Mouse (Mus musculus) limb, embryonic 14.5 days (tissue): ENCODE data around the gene Plcd3. TPM values are rescaled to one million over a fixed set of nuclear protein-coding genes. Genes with fewer than 3 reads are reported as not detected.
A peak's percentile ranks its signal among the peaks of the same experiment; 100 is the strongest.

Experiments
- ATAC-seq: fragments of 200-750 bp; cut with Nextera tagmentation; 2 replicates; pipeline ENCODE4 v1.8.0; 2017; ENCODE audit warnings: low read depth, moderate number of reproducible peaks, moderate TSS enrichment; ENCODE audit not compliant: low FRiP score
- DNase-seq: peaks from one replicate; pipeline ENCODE4 v3.0.0-alpha.2; 2015; ENCODE audit warnings: low spot score
- H3K27ac ChIP-seq: fragments of 300-500 bp; sonication (generic); replicated peaks from 2 replicates; pipeline ENCODE4 v1.5.1; 2014; ENCODE audit warnings: low read depth, mild to moderate bottlenecking, low read length, moderate library complexity, mixed read lengths
- H3K27me3 ChIP-seq: fragments of 300-500 bp; sonication (generic); 2 replicates; pipeline ENCODE4 v1.6.1; 2014; ENCODE audit warnings: low read length, mixed read lengths; ENCODE audit not compliant: control insufficient read depth, insufficient read depth
- H3K36me3 ChIP-seq: fragments of 300-500 bp; sonication (generic); 2 replicates; pipeline ENCODE4 v1.6.1; 2014; ENCODE audit warnings: mild to moderate bottlenecking, low read length, moderate library complexity, mixed read lengths; ENCODE audit not compliant: control insufficient read depth, insufficient read depth
- H3K4me1 ChIP-seq: fragments of 300-500 bp; sonication (generic); 2 replicates; pipeline ENCODE4 v1.6.1; 2014; ENCODE audit warnings: antibody characterized with exemption, low read length, mixed read lengths; ENCODE audit not compliant: control insufficient read depth, insufficient read depth
- H3K4me2 ChIP-seq: fragments of 300-500 bp; sonication (generic); replicated peaks from 2 replicates; pipeline ENCODE4 v1.6.1; 2014; ENCODE audit warnings: low read depth, mild to moderate bottlenecking, low read length, moderate library complexity; ENCODE audit not compliant: severe bottlenecking
- H3K4me3 ChIP-seq: fragments of 300-500 bp; sonication (generic); replicated peaks from 2 replicates; pipeline ENCODE4 v1.5.1; 2014; ENCODE audit warnings: low read length
- H3K9ac ChIP-seq: fragments of 300-500 bp; sonication (generic); 2 replicates; pipeline ENCODE4 v1.6.1; 2014; ENCODE audit warnings: mild to moderate bottlenecking, low read depth, low read length, moderate library complexity; ENCODE audit not compliant: severe bottlenecking
- H3K9me3 ChIP-seq: fragments of 300-500 bp; sonication (generic); 2 replicates; pipeline ENCODE4 v1.6.1; 2016; ENCODE audit warnings: low read length; ENCODE audit not compliant: control insufficient read depth
- POLR2A ChIP-seq: fragments of 200-500 bp; IDR thresholded peaks from 2 replicates; pipeline ENCODE4 v1.8.0; 2012; ENCODE audit warnings: inconsistent platforms, mild to moderate bottlenecking, moderate library complexity, borderline replicate concordance; ENCODE audit not compliant: insufficient read depth, insufficient read length; ENCODE audit errors: extremely low read depth
- WGBS: fragments of 180-500 bp; shearing (Covaris S2); extraction: QIAGEN DNeasy Blood & Tissue Kit; methylation state at CpG from one replicate; pipeline ENCODE4 v1.1.7; 2014; 5-methylcytosine and 5-hydroxymethylcytosine counted together
- polyA plus RNA-seq, 2 experiments: library from polyadenylated mRNA; depleted of rRNA in 1 of 2; stranded (reverse) in 1 of 2; unstranded in 1 of 2; fragments of >200 nt; fragmentation: Nextera tagmentation in 1 of 2; extraction: Ambion mirVana in 1 of 2; gene quantifications; 2 replicates each; pipeline versions ENCODE4 v1.2.1 to v1.2.3; 2012 to 2014

The Plcd3 gene
- polyA plus RNA-seq, 2 experiments, result 3.8 to 10.3 TPM

DNA sequence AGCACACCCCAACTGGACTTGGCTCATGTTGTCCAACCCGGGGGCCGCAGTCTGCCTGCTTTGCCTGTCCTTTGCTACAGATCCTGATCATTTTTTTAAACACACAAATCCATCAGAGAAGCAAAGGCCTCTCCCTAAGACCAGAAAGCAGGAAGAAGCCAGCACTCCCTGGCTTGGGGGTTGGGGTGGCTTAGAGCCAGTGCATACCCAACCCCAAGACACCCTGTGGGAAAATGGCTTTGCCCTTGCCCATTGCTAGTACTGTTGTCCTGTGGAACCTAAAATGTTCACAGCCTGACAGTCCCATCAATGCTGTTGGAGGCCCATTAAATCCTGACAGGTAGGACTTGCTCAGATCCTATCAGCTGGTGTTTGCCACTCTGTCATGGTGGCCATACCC is 31.7 kb downstream of the Plcd3 start:
- WGBS, result 94% methylated on average over 2 of the region's 2 CpGs

GRCm38 (mm10) chr11:103068884-103069283 is 32.6 kb downstream of the Plcd3 start:
- no peaks in the 10 kb centered on the region for H3K27me3 ChIP-seq
- WGBS, result 91% methylated on average over 11 of the region's 11 CpGs
- no peaks in the 10 kb centered on the region for H3K4me1 ChIP-seq
- H3K27ac ChIP-seq, result no peak overlapping the region
- H3K4me3 ChIP-seq, result no peak overlapping the region
- no peak for TF ChIP-seq POLR2A
- no peaks in the 10 kb centered on the region for H3K9me3 ChIP-seq
- H3K9ac ChIP-seq, result no peak overlapping the region
- DNase-seq, result no peak
- H3K4me2 ChIP-seq, result no peak overlapping the region
- peaks cover 72% of the 10 kb centered on the region for H3K36me3 ChIP-seq
- ATAC-seq, result no peak

More for the DNA sequence above, 31.7 kb downstream of the Plcd3 start:
- ATAC-seq (no peak), DNase-seq (no peak)
- Histone ChIP-seq H3K36me3 (peaks cover 64% of the 10 kb centered on the region), H3K4me3 (no peak overlapping the region), H3K4me1 (no peaks in the 10 kb centered on the region), H3K4me2 (no peak overlapping the region), H3K9me3 (no peaks in the 10 kb centered on the region), H3K27ac (no peak overlapping the region), H3K9ac (no peak overlapping the region), H3K27me3 (no peaks in the 10 kb centered on the region)
- no peak for TF ChIP-seq POLR2A

DNA sequence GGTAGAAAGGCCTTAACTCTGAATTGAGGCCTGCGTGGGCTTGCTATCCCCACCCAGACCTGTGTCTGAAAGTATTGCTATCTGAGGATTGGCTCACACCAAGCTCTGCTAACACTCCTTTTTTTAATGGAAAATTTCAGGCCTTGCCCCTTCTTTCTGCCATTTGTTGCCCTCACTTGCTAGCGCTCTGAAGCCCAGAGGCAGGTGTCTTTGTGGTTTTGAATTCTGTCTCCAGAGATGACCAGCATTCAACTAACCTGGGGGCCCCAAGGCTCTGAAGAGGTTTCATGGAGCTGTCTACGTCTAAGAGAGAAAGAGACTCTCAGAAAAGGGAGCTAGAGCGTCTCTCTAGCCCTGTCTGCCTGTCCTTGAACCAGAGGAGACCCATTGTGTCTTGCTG is 33.2 kb downstream of the Plcd3 start:
- DNase-seq (no peak), ATAC-seq (no peak)
- H3K4me3 ChIP-seq, result no peak overlapping the region
- WGBS, result 89% methylated on average over 4 of the region's 4 CpGs
- H3K36me3 ChIP-seq, result peaks cover 78% of the 10 kb centered on the region
- H3K9me3 ChIP-seq, result no peaks in the 10 kb centered on the region
- no peaks in the 10 kb centered on the region for H3K4me1 ChIP-seq
- H3K27me3 ChIP-seq, result no peaks in the 10 kb centered on the region
- no peak overlapping the region for H3K4me2 ChIP-seq
- no peak overlapping the region for H3K27ac ChIP-seq
- no peak for TF ChIP-seq POLR2A
- no peak overlapping the region for H3K9ac ChIP-seq

- H3K36me3 ChIP-seq, result peaks cover 83% of the 10 kb centered on the region
- no peak overlapping the region for H3K9ac ChIP-seq
- no peak overlapping the region for H3K27ac ChIP-seq
Observed at GRCm38 (mm10) chr11:103067457-103068001, 33.9 kb downstream of the Plcd3 start.

GRCm38 (mm10) chr11:103067051-103067361 is 34.5 kb downstream of the Plcd3 start:
- no peak for TF ChIP-seq POLR2A
- no peak overlapping the region for H3K9ac ChIP-seq
- H3K4me1 ChIP-seq, result no peaks in the 10 kb centered on the region
- no peak overlapping the region for H3K27ac ChIP-seq
- ATAC-seq, result no peak
- H3K36me3 ChIP-seq, result peaks cover 85% of the 10 kb centered on the region
- H3K4me2 ChIP-seq, result no peak overlapping the region
- DNase-seq, result no peak
- no peak overlapping the region for H3K4me3 ChIP-seq
- WGBS, result 89% methylated on average over 6 of the region's 6 CpGs
- H3K9me3 ChIP-seq, result no peaks in the 10 kb centered on the region
- H3K27me3 ChIP-seq, result no peaks in the 10 kb centered on the region

More at GRCm38 (mm10) chr11:103067457-103068001, 33.9 kb downstream of the Plcd3 start:
- Histone ChIP-seq H3K4me3 (no peak overlapping the region), H3K4me1 (no peaks in the 10 kb centered on the region), H3K9me3 (no peaks in the 10 kb centered on the region), H3K4me2 (no peak overlapping the region), H3K27me3 (no peaks in the 10 kb centered on the region)
- peak; percentile 51; the same call in 1 of the 2 replicates for ATAC-seq
- no peak for TF ChIP-seq POLR2A
- WGBS, result 71% methylated on average over 8 of the region's 8 CpGs
- DNase-seq, result no peak
